Mouse (Mus musculus) urinary bladder, postnatal 25 days (tissue): Measurements from ENCODE around the gene Itgad.
A peak's percentile ranks its signal among the peaks of the same experiment; 100 is the strongest.
"Not testable (repeated sequence)": the region's sequence is repeated elsewhere in the genome, so short reads cannot be mapped to it uniquely, and the experiment has no call there.

Source experiments
- DNase-seq: peaks from one replicate; pipeline ENCODE4 v3.0.0; 2022; ENCODE audit warnings: low spot score

Gene Itgad

DNA sequence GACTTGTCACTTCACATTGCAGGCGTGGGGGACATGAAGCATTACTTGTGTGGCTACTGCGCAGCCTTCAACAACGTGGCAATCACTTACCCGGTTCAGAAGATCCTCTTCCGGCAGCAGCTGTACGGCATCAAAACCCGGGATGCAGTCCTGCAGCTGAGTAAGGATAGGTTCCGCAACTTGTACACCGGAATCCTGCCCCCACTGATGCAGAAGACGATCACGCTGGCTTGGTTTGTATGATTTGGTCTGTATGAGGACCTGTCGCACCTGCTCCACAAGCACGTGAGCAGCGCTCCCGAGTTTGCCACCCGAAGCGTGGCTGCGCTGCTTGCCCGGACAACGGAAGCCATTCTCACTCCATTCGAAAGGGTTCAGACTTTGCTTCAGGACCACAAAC, at the start of gene Itgad:
TSS of gene Itgad (plus strand) at position 301 of the 400 bp plus-strand sequence.
- DNase-seq, result no peak

DNA sequence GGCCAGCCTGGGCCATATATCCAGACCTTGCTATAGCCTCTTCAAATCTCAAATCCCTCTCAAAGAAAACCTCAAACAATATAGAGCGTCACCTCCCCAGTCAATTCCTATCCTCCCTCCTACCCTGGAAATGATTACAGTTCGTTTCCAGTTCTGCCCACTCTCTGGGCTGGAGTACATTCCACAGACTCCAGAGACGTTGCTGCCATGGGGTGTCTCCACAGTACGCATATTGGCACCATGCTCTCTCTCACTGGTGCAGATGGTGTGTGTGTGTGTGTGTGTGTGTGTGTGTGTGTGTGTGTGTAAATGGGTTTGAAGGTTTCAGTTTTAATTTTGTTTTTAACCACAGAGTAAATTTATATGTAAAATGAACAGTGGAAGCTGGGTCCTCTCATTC, 48.9 kb upstream of the Itgad start:
- peak; percentile 1 for DNase-seq

DNA sequence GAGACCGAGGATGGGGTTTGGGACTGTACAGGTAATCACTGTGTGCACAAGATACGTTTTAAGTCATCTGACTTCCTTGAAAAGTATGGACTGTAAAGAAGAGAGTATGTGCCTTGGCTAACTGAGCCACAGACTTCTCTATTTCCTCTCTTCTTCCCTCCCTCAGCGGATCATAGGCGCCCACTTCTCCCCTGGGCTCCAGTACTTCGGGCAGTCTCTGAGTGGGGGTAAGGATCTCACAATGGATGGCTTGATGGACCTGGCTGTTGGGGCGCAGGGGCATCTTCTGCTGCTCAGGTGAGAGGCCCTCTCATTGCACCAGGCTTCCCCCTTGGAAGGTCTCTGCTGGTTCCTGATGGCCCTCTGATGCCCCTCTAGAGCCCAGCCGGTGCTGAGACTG, 46.7 kb upstream of the Itgad start:
- DNase-seq, result no peak

DNA sequence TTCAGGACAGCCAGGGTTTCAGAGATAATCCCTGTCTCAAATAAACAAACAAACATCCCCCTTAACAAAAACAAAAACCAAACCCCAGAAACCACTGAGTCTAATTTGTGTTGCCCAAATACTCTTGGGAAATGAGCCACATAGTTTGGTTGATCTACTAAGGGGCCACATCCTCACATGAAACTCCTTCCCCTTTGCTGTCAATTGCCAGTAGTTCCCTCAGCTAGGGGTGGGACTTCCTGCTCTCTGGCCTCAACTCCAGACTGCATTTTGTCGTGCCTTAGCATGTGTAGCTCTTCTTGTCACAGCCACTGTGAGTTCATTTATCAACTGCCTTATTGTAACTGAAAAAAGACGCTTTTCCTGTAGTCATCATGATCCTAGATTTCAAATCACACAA, 43.9 kb upstream of the Itgad start:
- DNase-seq, result no peak

DNA sequence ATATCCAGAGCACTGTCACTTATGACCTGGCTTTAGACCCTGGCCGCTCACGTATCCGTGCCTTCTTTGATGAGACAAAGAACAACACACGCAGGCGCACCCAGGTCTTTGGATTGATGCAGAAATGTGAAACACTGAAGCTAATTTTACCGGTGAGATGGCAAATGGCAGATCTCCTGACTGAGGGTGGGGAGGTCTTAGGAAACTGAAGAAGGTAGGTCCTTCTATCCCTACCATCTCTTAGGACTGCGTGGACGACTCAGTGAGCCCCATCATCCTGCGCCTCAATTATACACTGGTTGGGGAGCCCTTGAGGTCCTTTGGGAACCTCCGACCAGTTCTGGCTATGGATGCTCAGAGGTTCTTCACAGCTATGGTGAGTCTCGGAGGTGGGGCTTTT, 42.0 kb upstream of the Itgad start:
- no peak for DNase-seq

DNA sequence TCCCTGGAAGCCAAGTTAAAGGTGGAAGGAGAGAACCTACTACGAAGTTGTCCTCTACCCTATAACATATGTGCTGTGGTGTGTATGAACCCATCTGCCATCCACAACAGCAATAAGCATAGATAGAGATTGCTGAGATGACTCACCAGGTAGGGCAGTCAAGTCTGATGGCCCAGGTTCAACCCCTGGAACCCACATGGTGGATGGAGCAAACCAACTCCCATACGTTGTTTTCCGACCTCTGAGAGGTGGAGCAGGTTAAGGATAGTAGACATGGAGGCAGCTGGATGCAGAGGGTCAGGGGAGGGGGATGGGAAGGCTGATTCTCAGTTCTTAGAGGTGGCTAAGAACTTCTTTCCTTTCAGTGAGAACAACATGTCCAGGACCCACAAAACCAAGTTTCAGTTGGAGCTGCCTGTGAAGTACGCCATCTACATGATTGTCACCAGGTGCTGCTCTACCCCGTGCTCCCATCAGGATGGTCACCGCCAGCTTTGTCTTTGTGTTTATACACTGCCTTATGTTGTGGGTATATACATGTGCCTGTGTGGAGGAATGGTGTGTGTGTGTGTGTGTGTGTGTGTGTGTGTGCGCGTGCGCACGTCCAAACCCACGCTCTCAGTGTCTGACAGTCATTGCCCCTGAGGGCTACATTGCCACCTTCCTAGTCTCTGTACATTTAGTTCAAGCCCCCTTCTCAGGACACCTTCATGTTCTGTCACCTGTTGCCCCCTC, 39.6 kb upstream of the Itgad start:
- no peak for DNase-seq

DNA sequence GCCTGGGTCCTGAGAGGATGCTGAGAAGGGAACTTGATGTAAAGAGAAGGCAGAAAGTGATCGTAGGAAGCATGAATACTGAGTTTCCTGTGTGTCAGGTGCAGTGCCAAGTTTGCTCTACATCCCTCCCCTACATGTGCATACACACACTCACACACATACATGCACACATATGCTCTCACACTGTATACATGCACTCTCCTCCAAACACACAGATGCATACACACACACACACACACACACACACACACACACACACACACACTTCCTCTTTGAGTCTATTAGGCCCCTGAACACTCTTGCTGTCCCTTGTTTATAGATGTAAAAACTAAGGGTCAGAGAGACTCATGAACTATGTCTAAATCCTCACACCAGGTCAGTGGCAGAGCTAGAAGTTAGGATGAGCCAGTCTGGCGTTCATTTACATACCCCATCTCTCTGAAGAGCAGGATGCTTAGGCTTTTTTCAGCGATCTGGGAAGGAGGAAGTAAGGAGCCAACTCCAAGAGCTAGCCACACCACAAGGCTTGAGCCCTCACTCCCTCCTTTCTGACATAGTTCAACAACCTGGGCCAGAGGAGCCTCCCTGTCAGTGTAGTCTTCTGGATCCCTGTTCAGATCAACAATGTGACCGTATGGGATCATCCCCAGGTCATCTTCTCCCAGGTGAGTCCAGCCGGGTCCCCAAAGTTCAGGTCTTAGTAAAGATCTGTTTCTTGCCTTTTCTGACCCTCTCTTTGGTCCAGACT, 38.8 kb upstream of the Itgad start:
- no peak for DNase-seq

DNA sequence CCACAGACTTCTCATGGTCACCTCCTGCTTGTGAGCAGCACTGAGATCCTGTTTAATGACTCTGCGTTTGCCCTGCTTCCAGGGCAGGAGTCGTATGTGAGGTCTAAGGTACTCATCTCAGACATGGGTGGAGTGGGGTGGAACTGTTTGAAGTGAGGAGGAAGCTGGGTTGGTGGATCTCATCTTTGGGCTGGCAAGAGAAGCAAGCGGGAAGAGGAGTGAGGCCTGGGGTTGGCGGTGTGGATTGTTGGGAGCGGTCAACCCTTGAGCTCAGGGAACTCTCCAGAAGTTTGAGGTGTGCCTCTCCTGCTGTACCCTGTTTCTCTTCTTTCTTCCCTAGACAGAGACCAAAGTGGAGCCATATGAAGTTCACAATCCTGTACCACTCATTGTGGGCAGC, 37.8 kb upstream of the Itgad start:
- DNase-seq, result no peak

DNA sequence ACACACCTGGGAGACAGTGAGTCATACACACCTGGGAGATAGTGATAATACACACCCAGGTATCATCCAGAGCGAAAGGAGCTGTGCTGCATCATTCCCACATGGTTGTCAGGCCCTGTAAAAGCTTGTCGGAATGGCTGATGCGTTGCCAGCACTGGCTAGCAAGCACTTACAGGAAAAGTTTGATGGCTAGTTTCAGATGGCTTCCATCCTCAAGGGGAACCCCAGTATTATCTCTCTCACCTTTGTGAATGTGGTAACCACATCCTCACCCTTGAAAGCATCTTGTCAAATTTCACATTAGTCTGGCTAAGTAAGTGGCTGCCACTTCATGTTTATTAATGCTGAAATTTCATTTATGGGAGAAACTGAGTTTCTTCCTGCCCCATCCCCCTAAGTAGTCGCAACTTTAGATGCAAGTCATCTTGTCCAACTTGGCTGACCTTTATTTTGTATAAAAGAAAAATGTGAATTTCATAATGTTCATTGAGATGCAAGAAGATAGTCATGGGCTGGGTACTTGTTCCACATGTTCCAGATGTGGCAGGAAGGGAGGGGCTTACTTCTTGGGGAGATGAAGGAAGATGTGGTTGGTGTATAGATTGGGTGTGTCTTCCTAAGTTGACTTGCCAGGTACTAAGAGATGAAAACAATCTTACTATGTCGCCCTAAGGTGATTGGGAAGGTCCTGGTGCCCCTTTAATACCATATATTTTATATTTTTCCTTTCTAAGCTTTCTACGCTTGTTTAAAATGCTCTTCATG, 34.3 kb upstream of the Itgad start:
- no peak for DNase-seq

DNA sequence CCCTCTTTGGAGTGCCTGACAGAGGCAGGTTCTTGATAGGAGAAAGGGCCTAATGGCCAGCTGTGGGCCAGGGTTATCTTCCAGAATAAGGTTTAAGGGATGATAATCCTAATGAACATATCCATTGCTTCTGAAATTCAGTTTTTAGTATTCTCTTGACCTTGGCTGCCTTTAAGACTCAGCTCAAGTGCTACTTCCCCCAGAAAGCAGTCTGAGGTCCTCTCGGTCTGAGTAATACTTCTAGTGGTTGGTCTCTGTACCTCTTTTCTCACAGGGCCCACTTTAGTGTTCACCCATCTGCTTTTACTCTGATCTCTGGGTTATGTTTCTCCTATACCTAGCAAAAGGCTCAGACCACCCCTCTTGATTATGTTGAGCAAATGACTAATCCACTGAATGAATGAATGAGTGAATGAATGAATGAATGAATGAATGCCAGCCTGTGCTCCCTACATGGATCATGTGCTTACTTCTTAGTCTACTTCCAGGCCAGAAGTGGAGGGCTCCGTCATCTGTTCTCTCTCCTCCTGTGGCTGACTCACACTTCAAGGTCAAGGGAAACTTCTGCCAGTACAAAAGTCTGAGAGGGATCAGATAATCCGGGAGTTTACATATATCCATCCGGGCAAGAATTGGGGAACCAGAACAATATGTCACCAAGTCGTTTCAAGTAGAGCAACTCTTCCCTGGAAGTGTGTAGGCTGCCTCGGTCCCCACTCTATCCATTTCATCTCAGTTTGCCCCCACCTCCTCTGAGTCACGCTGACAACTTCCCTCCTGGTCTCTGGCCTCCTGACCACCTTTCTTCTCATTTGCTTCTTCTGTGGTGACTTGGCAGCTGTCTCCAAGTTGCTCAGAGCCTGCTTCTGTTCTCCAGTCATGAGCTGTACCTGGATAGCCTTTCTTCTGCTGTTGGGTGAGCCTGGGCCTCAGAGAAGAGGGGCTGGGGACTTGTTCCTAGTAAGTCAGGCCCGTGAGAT, 25.1 kb upstream of the Itgad start, which contains the start of gene Itgax:
TSS of gene Itgax (plus strand) at position 807 of the 980 bp plus-strand sequence.
- DNase-seq, result no peak

DNA sequence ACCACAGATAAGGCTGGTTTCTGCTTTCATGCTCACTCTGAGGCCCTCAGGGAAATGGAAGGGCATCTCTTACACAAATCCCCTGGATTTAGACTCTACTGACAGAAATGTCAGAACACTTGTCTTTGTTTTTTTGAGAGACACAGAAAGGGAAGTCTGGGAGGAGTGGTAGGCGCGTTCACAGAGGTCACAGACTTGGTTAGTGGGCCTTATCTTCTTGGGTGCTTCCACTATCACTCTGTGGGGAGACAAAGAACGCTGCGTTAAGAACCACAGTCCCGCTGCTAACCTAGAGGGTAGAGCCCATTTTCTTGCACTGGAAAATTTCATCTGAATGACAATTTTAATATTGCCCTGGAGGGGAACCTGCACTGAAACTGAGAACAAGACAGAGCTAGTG, 22.0 kb upstream of the Itgad start:
- no peak for DNase-seq

DNA sequence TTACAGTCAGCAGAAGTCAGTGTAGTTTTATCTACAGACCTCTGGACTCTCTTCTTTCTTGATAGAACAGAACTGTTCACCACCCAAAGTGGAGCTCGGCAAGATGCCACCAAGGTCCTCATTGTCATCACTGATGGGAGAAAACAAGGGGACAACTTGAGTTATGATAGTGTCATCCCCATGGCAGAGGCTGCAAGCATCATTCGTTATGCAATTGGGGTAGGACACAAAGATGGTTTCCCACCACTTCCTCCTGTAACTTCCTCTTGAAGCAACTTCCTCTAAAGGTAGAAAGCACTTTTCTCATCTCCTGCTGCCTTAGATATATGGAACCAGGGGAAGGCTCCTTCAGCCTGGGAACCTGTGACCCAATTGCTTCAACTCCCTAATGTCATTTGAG, 20.6 kb upstream of the Itgad start:
- DNase-seq, result no peak

DNA sequence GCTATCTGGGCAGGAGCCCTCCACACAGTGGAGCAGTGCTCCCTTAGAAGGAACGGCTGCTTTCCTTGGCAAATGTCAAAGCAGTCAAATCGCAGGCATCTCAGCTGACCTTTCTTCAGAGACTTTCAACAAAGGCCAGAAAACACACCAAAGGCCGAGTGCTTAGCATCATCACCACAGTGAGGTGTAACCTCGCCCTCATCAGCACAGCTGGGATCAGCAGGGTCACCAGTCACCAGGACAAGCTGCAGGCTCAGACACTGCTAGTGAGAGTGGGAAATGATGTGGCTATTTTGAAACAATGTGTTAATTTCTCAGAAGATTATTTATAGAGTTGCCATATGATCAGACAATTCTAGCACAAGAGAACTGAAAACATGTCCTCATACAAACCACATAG, 17.2 kb upstream of the Itgad start:
- DNase-seq, result no peak

DNA sequence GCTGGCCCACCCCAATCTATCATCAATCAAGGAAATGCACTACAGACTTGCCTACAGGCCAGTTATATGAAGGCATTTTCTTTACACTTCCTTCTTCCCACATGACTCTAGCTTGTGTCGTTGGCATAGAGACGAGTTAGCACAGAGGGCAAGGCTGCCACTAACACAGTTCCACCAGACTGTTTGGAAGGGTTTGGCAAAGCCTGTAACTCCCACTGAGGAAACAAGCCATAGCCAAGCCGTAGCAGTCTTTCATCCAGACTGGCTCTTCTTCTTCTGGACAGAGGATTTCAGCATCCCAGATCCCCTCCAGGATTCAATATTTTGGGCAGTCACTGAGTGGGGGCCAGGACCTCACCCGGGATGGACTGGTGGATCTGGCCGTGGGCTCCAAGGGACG, 14.6 kb upstream of the Itgad start:
- DNase-seq, result no peak

DNA sequence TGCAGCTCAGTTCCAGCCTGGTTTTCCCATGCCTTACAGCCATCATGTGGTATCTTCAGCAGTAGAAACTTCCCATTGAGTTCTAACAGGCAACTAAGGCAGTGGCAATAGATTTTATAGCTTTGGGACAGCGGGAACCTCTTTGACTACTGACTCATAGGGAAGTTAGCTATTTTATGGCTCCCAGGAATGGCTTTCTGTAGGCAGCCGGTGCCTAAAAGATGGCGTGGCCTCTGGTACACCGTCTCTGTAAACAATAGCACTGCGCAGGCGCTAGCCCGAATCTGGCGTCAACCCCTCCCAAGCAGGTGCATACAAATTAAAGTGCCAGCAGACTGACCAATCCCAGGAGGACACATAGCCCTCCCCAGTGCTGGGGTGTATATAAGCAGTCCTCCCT, 3.2 kb upstream of the Itgad start:
- no peak for DNase-seq

DNA sequence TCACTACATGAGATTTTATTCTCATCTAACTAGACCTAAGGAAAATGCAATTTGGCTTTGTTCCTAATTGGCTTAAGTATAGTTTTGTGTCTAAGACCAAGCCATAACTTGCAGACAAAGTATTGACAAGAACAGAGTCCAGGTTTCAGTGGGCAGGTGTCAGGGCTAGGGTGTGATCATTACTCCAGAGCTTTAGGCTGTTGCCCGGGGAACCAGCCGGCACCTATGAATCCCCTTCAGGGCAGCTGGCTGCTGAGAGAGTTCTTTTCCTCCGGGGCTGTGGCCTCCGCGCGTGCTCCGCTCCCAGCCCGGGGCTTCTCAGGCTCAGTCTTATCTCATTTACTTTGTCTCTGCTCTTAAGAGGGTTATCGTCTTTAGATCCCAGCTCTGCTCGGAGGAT, 748 bp downstream of the Itgad start:
- no peak for DNase-seq

DNA sequence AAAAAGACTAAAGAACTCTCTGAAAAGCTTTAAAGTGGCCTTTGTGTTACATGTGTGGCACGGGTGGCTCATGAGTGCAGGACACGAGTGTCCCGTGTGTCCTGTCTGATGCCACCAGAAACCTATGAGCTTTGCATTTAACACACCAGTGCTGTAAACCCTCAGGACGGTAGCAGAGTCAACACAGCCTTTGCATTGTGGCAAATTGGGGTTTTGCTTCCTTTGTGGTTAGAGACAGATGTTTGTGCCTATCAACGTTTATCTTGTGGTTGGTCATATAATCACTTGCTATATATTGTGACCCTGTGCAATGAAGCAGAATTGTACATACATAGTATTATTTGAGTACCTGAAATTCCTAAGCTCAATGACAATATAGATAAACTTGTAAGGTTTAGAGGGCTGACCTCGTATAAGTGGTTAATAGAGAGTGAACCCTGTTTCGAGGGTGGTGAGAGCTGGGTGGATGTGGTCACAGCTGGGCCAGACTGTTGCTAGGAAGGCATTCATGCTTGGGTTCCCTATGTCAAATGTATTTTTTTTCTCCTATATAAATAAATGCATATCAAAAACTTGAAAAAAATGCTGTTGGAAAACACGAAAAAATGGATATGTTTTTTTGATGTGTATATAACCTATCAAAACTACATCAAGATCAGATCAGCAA, 4.6 kb downstream of the Itgad start:
- not testable (repeated sequence) for DNase-seq

DNA sequence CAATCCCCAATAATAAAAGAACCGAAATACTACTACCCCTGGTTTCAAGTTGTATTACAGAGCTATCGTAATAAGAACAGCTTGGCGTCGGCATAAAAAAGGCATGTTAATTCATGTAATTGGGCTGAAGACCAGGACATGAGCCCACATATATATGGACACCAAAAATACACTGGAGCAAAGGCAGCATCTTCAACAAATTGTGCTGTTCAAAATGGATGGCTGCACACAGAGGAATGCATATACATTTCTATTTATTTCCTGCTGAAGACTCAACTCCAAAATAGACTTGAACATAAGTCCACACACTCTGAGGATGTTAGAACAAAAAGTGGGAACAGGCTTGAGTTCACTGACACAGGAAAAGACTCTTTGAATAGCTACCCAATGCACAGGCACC, 9.8 kb downstream of the Itgad start:
- DNase-seq, result no peak

DNA sequence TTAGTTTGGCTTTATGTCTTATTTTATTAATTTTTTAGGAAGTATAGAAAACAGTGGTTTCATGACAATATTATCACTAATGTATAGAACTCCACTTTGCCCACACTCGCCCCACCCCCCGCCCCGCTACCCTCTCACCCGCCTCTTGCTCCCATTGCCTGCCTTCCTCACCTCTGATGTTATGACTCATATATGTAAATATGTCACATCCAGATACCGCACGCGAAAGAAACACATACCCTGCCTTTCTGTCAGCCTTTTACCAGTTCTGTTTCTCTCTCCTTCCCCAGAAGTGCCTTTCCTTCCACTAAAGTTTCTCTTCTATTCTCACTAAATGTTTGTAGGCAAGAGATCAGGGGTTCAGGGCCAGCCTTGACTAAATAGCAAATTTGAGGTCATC, 12.2 kb downstream of the Itgad start:
- DNase-seq, result no peak

DNA sequence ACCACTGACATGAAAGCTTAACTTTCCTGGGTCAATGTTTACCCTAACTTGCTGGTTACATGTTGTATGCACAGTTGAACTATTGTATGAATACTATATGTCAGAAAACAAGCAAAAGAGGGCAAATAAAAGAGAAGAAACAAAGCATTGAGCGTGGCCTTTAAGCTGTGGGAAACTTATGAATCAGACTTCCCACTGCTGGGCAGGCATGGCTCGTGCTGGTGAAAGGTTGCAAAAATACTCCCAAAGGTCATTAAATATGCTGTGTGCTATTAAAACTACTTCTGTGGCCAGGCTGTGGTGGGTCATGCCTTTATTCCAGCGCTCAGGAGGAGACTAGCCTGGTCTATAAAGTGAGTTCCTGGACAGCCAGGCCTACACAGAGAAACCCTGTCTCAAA, 15.8 kb downstream of the Itgad start:
- DNase-seq, result no peak

DNA sequence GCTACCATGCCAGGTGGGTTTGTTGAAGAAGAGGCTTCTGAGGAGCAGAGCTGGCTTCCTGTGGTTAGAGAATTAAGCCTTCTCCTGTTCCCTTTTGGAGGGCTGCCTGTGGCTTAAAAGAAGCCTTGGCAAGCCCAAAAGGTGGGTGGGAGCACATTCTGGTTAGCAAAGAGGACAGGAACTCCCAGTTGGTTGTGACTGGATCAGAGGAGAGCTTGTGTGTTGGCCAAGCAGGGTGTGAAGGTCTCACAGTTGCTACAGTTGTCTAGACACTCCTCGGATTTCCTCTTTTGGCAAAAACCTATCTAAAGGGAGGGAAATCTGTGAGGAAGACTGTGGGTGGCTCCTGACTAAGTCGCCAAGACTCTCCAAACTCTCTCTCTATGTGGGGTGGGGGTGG, 24.2 kb downstream of the Itgad start:
- DNase-seq, result no peak
